ENCODE assay signal across 9 mouse cellular contexts in the genomic region with DNA sequence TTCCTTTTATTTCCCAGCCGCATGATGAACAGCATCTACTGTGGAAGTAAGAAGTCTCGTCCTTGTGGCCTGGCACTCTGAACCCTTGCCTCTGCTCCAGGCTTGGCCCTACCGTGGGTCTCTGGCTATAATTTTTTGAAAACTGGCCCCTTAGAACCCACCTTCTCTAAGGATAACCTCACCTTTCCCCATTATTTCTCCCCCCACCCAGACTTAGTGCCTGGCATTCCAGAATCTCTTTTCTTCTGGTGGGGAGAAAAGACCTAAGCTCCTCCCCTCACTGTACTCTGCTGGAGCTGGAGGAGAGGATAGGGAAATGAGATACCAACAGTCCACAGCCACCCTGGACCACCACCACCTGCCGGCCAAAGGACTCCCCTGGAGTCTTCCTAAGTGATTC. TPM values are rescaled to one million over a fixed set of nuclear protein-coding genes. Genes with fewer than 3 reads are reported as not detected.
A peak's percentile ranks its signal among the peaks of the same experiment; 100 is the strongest.
DNase-seq lines count a peak whose midpoint lies in the region; ATAC-seq and TF ChIP-seq lines count a peak whose summit lies in the region.
"Had no signal": no experiment of that assay in that cellular context is flagged by ENCODE, and none has a peak within 500 bp of the region (broad histone marks: within the 10 kb centered on the region; RNA-seq: fewer than 3 reads in every experiment).

No protein-coding gene starts in this region.

- no peaks in the 10 kb centered on the region for H3K9me3 ChIP-seq in forebrain, postnatal 0 days (ENCODE audit: low read length)
- H3K9me3 ChIP-seq in midbrain, embryonic 11.5 days (ENCODE audit: control insufficient read depth, low read length): no peaks in the 10 kb centered on the region

- H3K4me1 ChIP-seq in forebrain, postnatal 0 days (ENCODE audit: insufficient read depth): 0 out of 2 replicates have a peak, but pooled peaks cover 10% of the 10 kb centered on the region
- peaks cover 14% of the 10 kb centered on the region for H3K4me1 ChIP-seq in midbrain, embryonic 11.5 days (ENCODE audit: control insufficient read depth, insufficient read depth, low read length)

- H3K36me3 ChIP-seq in forebrain, postnatal 0 days (ENCODE audit: insufficient read depth): no peaks in the 10 kb centered on the region; the same call in 1 of the 2 replicates
- H3K36me3 ChIP-seq in midbrain, embryonic 11.5 days (ENCODE audit: control insufficient read depth, insufficient read depth, low read length): no peaks in the 10 kb centered on the region

- ATAC-seq in forebrain, postnatal 0 days: peak; percentile 21; the same call in 1 of the 2 replicates
- peak; percentile 4; the same call in 1 of the 2 replicates for ATAC-seq in midbrain, embryonic 11.5 days (ENCODE audit: low FRiP score)

- peak overlapping the region; percentile 72 for H3K4me2 ChIP-seq in forebrain, postnatal 0 days (ENCODE audit: low read depth)
- H3K4me2 ChIP-seq in midbrain, embryonic 11.5 days: peak overlapping the region; percentile 65

- H3K4me3 ChIP-seq in forebrain, postnatal 0 days (ENCODE audit: low read depth, low read length): peak overlapping the region; percentile 54
- peak overlapping the region; percentile 41 for H3K4me3 ChIP-seq in midbrain, embryonic 11.5 days (ENCODE audit: low read depth, low read length)

- H3K27me3 ChIP-seq in forebrain, postnatal 0 days (ENCODE audit: insufficient read depth, low read length): no peaks in the 10 kb centered on the region
- H3K27me3 ChIP-seq in midbrain, embryonic 11.5 days (ENCODE audit: control insufficient read depth, insufficient read depth, low read length): peaks cover 24% of the 10 kb centered on the region

- peak overlapping the region; percentile 58 for H3K9ac ChIP-seq in forebrain, postnatal 0 days
- H3K9ac ChIP-seq in midbrain, embryonic 11.5 days (ENCODE audit: low read length): peak overlapping the region; percentile 66; the same call in 1 of the 2 replicates

- H3K27ac ChIP-seq in forebrain, postnatal 0 days (ENCODE audit: low read depth, low read length): peak overlapping the region; percentile 45; the same call in 1 of the 2 replicates
- H3K27ac ChIP-seq in midbrain, embryonic 11.5 days (ENCODE audit: low read depth, low read length): no peak overlapping the region

- WGBS in forebrain, postnatal 0 days: 11% methylated on average over 4 of the region's 4 CpGs
- 8% methylated on average over 4 of the region's 4 CpGs for WGBS in midbrain, embryonic 11.5 days

- 0 out of 2 replicates have a peak, but pooled peaks have one; percentile 4 for TF ChIP-seq CTCF in forebrain, postnatal 0 days (IDR thresholded peaks at IDR 0.05; ENCODE audit: low read depth)

- peak; percentile 38 for DNase-seq in kidney, adult 18-20 months
- DNase-seq in kidney, adult 9 months: no peak
- DNase-seq in Muller cell, postnatal 12 days (ENCODE audit: inconsistent ontology term): peak; percentile 29
- no peak for DNase-seq in forebrain, postnatal 0 days
- peak; percentile 87 for DNase-seq in midbrain, embryonic 11.5 days (ENCODE audit: low spot score, missing footprints)
- no peak for DNase-seq in frontal cortex, adult 2 months (ENCODE audit: extremely low spot score in 1 of 2, low spot score in 1 of 2)
- DNase-seq in cerebellum, postnatal 10 days: no peak
- no peak for DNase-seq in thymus, postnatal 25 days

RNA-seq across cellular contexts. Expression of gene Selenom, which starts 0.7 kb away (rescaled TPM):
- total RNA-seq in forebrain, postnatal 0 days (2014; rRNA removed): 119 and 172 TPM in 2 replicates
- 224 and 227 TPM in 2 replicates for polyA plus RNA-seq in forebrain, postnatal 0 days (2015; fragmentation: Nextera tagmentation; extraction: Ambion mirVana)
- polyA plus RNA-seq in midbrain, embryonic 11.5 days (2014; fragmentation: Nextera tagmentation; extraction: Ambion mirVana): 55.9 and 58.9 TPM in 2 replicates
- polyA plus RNA-seq in frontal cortex, adult 2 months (2012; rRNA removed): 344 and 400 TPM in 2 replicates

RNA-seq across cellular contexts. Expression of gene Inpp5j, which starts 10.6 kb away (rescaled TPM):
- total RNA-seq in forebrain, postnatal 0 days (2014; rRNA removed): 3.5 and 6.5 TPM in 2 replicates
- polyA plus RNA-seq in forebrain, postnatal 0 days (2015; fragmentation: Nextera tagmentation; extraction: Ambion mirVana): 6.6 and 9.7 TPM in 2 replicates
- 0.07 and 0.16 TPM in 2 replicates for polyA plus RNA-seq in midbrain, embryonic 11.5 days (2014; fragmentation: Nextera tagmentation; extraction: Ambion mirVana)
- 147 and 157 TPM in 2 replicates for polyA plus RNA-seq in frontal cortex, adult 2 months (2012; rRNA removed)

RNA-seq across cellular contexts. Expression of gene Smtn, which starts 25.2 kb away (rescaled TPM):
- 3.9 and 7.9 TPM in 2 replicates for total RNA-seq in forebrain, postnatal 0 days (2014; rRNA removed)
- 8.1 and 8.7 TPM in 2 replicates for polyA plus RNA-seq in forebrain, postnatal 0 days (2015; fragmentation: Nextera tagmentation; extraction: Ambion mirVana)
- polyA plus RNA-seq in midbrain, embryonic 11.5 days (2014; fragmentation: Nextera tagmentation; extraction: Ambion mirVana): 26.6 and 27.1 TPM in 2 replicates
- 6.8 and 7.2 TPM in 2 replicates for polyA plus RNA-seq in frontal cortex, adult 2 months (2012; rRNA removed)

RNA-seq across cellular contexts. Expression of gene Pla2g3, which starts 27.1 kb away (rescaled TPM):
- 21.3 and 26.2 TPM in 2 replicates for total RNA-seq in forebrain, postnatal 0 days (2014; rRNA removed)
- 9.4 and 11.9 TPM in 2 replicates for polyA plus RNA-seq in forebrain, postnatal 0 days (2015; fragmentation: Nextera tagmentation; extraction: Ambion mirVana)
- 0.38 and 0.54 TPM in 2 replicates for polyA plus RNA-seq in midbrain, embryonic 11.5 days (2014; fragmentation: Nextera tagmentation; extraction: Ambion mirVana)
- 3.1 TPM in 2 replicates for polyA plus RNA-seq in frontal cortex, adult 2 months (2012; rRNA removed)
- total RNA-seq: megakaryocyte progenitor cell, adult 5-6 weeks had no signal

Comparison
In these comparisons a context has a peak if more than half of its experiments do, and no peak if none do; other contexts are left out.
1. DNase-seq: peak in kidney, adult 18-20 months (single experiment), Muller cell, postnatal 12 days (single experiment) and midbrain, embryonic 11.5 days (single experiment); none in kidney, adult 9 months (single experiment), forebrain, postnatal 0 days (single experiment), frontal cortex, adult 2 months (0 of 2), cerebellum, postnatal 10 days (0 of 2) and thymus, postnatal 25 days (single experiment).
2. RNA of gene Inpp5j, which starts 10.6 kb away (polyA plus RNA-seq): 147 to 157 TPM in frontal cortex, adult 2 months; 6.6 to 9.7 TPM in forebrain, postnatal 0 days and 0.07 to 0.16 TPM in midbrain, embryonic 11.5 days; every median in the first group is over 10 times any median in the second.